Mouse (Mus musculus) liver, embryonic 11.5 days (tissue): ENCODE results near the gene Lnx2. TPM values are rescaled to one million over a fixed set of nuclear protein-coding genes. Genes with fewer than 3 reads are reported as not detected.

Source experiments
- ATAC-seq: fragments of 200-750 bp; cut with Nextera tagmentation; replicated peaks from 2 replicates; pipeline ENCODE4 v1.8.0; 2017; ENCODE audit warnings: moderate number of reproducible peaks, mild to moderate bottlenecking, moderate TSS enrichment, moderate library complexity; ENCODE audit not compliant: low FRiP score
- DNase-seq: peaks from one replicate; pipeline ENCODE4 v3.0.0-alpha.2; 2017; ENCODE audit warnings: low spot score
- H3K27ac ChIP-seq: fragments of 300-500 bp; sonication (generic); 2 replicates; pipeline ENCODE4 v1.5.1; 2014; ENCODE audit warnings: mild to moderate bottlenecking, low read depth, low read length, control low read depth
- H3K27me3 ChIP-seq: fragments of 300-500 bp; sonication (generic); replicated peaks from 2 replicates; pipeline ENCODE4 v1.6.1; 2014; ENCODE audit warnings: low read length, mixed read lengths; ENCODE audit not compliant: control insufficient read depth, insufficient read depth
- H3K36me3 ChIP-seq: fragments of 300-500 bp; sonication (generic); 2 replicates; pipeline ENCODE4 v1.6.1; 2014; ENCODE audit warnings: mild to moderate bottlenecking, low read length, moderate library complexity, mixed read lengths; ENCODE audit not compliant: control insufficient read depth, insufficient read depth
- H3K4me1 ChIP-seq: fragments of 300-500 bp; sonication (generic); replicated peaks from 2 replicates; pipeline ENCODE4 v1.6.1; 2014; ENCODE audit warnings: low read length, mixed read lengths; ENCODE audit not compliant: control insufficient read depth, insufficient read depth
- H3K4me2 ChIP-seq: fragments of 300-500 bp; sonication (generic); 2 replicates; pipeline ENCODE4 v1.6.1; 2014; ENCODE audit warnings: mild to moderate bottlenecking, control low read depth, moderate library complexity
- H3K4me3 ChIP-seq: fragments of 300-500 bp; sonication (generic); 2 replicates; pipeline ENCODE4 v1.5.1; 2014; ENCODE audit warnings: low read depth, low read length, control low read depth
- H3K9ac ChIP-seq: fragments of 300-500 bp; sonication (generic); 2 replicates; pipeline ENCODE4 v1.6.1; 2014; ENCODE audit warnings: low read depth, low read length, control low read depth
- H3K9me3 ChIP-seq: fragments of 300-500 bp; sonication (generic); 2 replicates; pipeline ENCODE4 v1.6.1; 2016; ENCODE audit warnings: low read length, inconsistent platforms, mixed read lengths; ENCODE audit not compliant: control insufficient read depth
- WGBS: fragments of 180-500 bp; shearing (Covaris S2); extraction: QIAGEN DNeasy Blood & Tissue Kit; methylation state at CpG from one replicate; pipeline ENCODE4 v1.1.7; 2014; 5-methylcytosine and 5-hydroxymethylcytosine counted together
- polyA plus RNA-seq: library from polyadenylated mRNA; unstranded; fragments of >200 nt; fragmentation: Nextera tagmentation; extraction: Ambion mirVana; gene quantifications from 2 replicates; pipeline ENCODE4 v1.2.1, GENCODE M21; 2014

Gene Lnx2
- polyA plus RNA-seq, 1 experiment from 2014 or later = 13.3 TPM

DNA sequence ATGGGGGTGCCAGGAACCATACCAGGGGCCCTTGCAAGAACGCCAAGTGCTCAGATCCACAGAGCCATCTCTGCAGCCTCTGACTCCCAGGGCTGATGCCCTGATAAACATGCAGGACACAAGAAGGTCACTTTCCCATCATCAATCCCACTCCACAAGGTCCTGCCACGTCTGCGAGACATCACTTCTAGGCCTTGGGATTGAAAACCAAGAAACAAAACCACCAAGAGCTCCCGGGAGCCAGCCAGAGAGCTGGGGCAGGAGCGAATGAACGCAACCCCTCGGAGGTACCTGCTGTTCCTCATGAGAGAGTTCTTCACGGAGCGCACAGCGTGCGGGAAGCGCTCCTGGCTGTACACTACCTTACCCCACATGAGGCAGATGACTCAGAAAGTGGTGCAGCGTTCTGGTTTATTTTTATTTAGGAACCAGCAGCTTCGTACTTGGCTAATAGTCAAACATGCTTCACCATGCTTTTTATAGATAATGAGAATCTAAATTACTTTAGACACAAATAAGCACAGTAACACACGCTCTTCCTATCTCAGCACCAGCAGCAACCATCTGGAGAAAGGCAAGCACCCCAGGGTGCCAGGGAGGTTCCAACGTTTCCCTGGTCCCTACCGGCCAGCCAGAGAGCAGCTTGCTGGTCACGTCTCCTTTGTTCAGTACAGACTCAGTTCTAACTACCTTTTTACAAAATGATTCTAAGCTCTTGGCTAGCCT, 53.0 kb downstream of the Lnx2 start:
- Histone ChIP-seq H3K9me3 (no peaks in the 10 kb centered on the region), H3K4me1 (no peaks in the 10 kb centered on the region), H3K4me3 (no peak overlapping the region), H3K27me3 (no peaks in the 10 kb centered on the region), H3K4me2 (no peak overlapping the region), H3K9ac (no peak overlapping the region), H3K27ac (no peak overlapping the region), H3K36me3 (peaks cover 24% of the 10 kb centered on the region)
- no peak for ATAC-seq
- 88% methylated on average over 18 of the region's 18 CpGs for WGBS
- no peak for DNase-seq

DNA sequence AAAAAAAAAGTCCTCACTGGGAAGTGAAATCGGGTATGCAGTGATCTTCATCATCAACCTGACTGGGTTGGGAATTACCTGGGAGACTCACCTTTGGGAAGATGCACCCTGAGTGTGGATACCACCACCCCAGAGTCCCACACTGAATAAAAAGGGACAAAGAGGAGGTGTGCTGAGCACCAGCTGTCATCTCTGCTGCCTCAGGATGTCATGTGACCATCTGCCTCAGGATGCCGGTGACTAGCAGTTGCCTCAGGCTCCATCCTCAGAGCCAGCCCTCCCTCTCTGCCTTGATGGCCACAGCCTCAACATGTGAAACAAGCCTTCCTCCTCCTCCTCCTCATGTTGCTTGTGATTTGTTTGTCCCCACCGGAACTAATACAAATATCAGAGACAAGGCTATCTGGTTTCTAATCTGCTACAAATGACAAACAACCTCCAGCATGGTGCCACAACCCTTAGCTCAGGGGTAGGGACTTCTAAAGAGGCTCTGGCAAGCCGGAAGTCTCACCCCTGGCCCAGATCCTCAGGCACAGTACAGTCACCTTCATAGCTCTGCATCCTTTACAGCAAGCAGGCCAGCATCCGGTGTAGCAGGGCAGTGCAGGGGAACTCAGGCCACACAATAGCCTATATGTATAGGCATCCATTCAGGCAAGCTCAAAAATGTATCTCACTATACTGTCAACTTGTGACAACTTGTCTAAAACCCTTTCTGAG, 54.7 kb downstream of the Lnx2 start:
- DNase-seq = no peak
- no peak overlapping the region for H3K4me2 ChIP-seq
- H3K9ac ChIP-seq = no peak overlapping the region
- no peak overlapping the region for H3K27ac ChIP-seq
- H3K36me3 ChIP-seq = peaks cover 17% of the 10 kb centered on the region
- H3K9me3 ChIP-seq = no peaks in the 10 kb centered on the region
- no peaks in the 10 kb centered on the region for H3K4me1 ChIP-seq
- H3K4me3 ChIP-seq = no peak overlapping the region
- 80% methylated on average over 5 of the region's 5 CpGs for WGBS
- no peak for ATAC-seq
- H3K27me3 ChIP-seq = no peaks in the 10 kb centered on the region

DNA sequence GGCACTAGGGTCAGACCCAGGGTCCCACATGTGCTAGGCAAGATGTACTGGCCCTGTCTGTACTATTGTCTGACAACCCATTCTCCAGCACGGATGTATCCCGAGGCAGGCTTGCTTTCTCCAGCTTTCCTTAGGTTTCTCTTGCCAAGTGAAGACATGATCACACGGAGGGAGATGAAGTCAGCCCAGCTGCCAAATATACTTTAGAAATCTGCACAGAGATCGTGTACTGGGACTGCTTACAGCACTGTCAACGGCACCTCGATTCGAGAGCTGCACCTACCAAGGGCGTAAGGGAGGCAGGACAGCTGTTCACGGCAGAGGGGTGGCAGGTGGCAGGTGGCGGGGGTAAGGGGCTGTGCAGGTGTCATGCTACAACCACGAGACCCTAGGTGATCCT, 55.8 kb downstream of the Lnx2 start:
- no peak for ATAC-seq
- 89% methylated on average over 11 of the region's 11 CpGs for WGBS
- H3K27ac ChIP-seq = no peak overlapping the region
- no peaks in the 10 kb centered on the region for H3K4me1 ChIP-seq
- H3K9me3 ChIP-seq = no peaks in the 10 kb centered on the region
- H3K27me3 ChIP-seq = no peaks in the 10 kb centered on the region
- H3K4me2 ChIP-seq = no peak overlapping the region
- no peak overlapping the region for H3K9ac ChIP-seq
- no peak overlapping the region for H3K4me3 ChIP-seq
- no peak for DNase-seq
- H3K36me3 ChIP-seq = peaks cover 15% of the 10 kb centered on the region; the same call in 1 of the 2 replicates

DNA sequence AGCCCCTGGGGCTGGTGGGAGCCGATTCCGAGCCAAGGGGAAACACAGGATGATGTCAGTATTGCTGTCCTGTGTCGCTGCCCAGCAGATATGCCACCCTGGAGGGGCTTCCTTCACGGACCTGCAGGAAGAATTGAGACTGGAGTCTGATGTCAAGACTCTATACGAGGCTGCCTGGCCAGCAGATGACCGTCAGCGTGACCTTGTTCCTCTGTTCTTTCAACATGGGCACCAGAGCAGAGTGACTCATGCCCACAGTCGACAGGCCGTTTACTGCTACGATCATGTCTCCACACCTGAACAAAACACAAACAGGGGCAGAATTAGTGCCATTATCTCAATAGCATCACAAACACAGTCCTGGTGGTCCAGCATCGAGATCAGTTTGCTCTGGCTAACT, 57.6 kb downstream of the Lnx2 start:
- Histone ChIP-seq H3K4me3 (no peak overlapping the region), H3K36me3 (peaks cover 13% of the 10 kb centered on the region; the same call in 1 of the 2 replicates), H3K9ac (no peak overlapping the region), H3K4me2 (no peak overlapping the region), H3K27me3 (no peaks in the 10 kb centered on the region), H3K27ac (no peak overlapping the region), H3K4me1 (no peaks in the 10 kb centered on the region), H3K9me3 (no peaks in the 10 kb centered on the region)
- ATAC-seq (no peak), DNase-seq (no peak)
- WGBS = 89% methylated on average over 11 of the region's 11 CpGs

DNA sequence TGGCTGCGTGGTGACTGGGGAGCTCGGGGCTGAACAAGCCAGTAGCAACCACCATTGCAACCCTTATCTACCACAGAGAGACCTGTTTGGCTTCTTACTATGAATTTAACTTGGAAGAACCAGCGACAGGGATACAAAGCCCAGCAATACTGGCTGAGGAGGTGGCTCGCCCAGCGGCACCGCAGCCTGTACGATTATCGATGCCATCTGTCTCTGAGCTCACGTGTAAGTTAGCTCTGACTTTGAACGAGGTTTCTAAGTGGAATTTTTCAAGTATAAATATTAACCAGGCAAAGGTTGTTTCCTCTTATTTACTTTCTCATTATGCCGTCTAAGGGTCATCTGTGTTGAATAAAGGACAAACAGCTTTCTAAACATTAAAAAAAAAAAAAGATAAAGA, 58.9 kb downstream of the Lnx2 start:
- WGBS = 79% methylated on average over 11 of the region's 11 CpGs
- no peak overlapping the region for H3K4me2 ChIP-seq
- H3K27ac ChIP-seq = peak overlapping the region; percentile 39; the same call in 1 of the 2 replicates
- no peak overlapping the region for H3K4me3 ChIP-seq
- DNase-seq (no peak), ATAC-seq (no peak)
- H3K4me1 ChIP-seq = no peaks in the 10 kb centered on the region
- no peaks in the 10 kb centered on the region for H3K9me3 ChIP-seq
- no peaks in the 10 kb centered on the region for H3K27me3 ChIP-seq
- H3K9ac ChIP-seq = no peak overlapping the region
- peaks cover 8% of the 10 kb centered on the region; the same call in 1 of the 2 replicates for H3K36me3 ChIP-seq

DNA sequence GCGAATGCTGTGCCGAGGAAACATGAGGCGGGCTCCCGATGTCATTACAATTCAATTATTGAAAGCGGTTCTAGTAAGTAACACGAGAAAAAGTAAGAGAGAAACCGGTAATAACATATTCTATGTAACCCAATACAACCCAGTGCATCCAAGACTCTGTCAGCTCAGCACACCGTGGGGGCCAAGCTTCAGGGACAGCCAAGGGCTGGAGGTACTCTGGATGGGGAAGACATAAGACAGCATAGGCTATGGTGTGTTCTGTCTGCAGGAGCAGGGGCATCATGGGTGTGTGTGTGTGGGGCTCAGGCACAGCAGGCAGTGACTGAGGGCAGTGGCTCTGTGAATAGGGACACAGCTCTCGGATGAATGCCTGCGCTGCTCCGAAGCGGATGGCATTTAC, 59.8 kb downstream of the Lnx2 start:
- DNase-seq = no peak
- Histone ChIP-seq H3K36me3 (peaks cover 8% of the 10 kb centered on the region; the same call in 1 of the 2 replicates), H3K27ac (no peak overlapping the region), H3K9ac (no peak overlapping the region), H3K9me3 (no peaks in the 10 kb centered on the region), H3K4me2 (no peak overlapping the region), H3K27me3 (no peaks in the 10 kb centered on the region), H3K4me1 (no peaks in the 10 kb centered on the region), H3K4me3 (no peak overlapping the region)
- 90% methylated on average over 12 of the region's 12 CpGs for WGBS
- peak; percentile 35; the same call in 1 of the 2 replicates for ATAC-seq

DNA sequence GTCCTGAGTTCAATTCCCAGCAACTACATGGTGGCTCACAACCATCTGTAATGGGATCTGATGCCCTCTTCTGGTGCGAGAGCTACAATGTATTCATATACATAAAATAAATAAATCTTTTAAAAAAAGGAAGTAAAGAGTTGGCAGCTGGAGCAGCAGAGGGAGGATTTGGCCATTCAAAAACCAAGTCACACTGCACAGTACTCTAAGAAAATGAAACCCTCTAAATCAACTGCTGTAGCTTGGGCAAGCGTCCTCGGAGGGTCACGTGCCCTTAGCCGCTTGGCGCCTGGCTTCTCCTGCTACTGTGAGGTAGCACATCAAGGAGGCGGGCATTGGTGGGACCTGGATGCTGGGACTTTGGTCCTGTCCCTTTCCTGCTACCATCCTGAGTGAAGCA, 61.2 kb downstream of the Lnx2 start:
- no peak for DNase-seq
- no peaks in the 10 kb centered on the region for H3K9me3 ChIP-seq
- no peak overlapping the region for H3K27ac ChIP-seq
- no peak overlapping the region for H3K4me3 ChIP-seq
- no peak overlapping the region for H3K9ac ChIP-seq
- H3K4me2 ChIP-seq = no peak overlapping the region
- 93% methylated on average over 7 of the region's 7 CpGs for WGBS
- no peaks in the 10 kb centered on the region for H3K27me3 ChIP-seq
- peaks cover 8% of the 10 kb centered on the region; the same call in 1 of the 2 replicates for H3K36me3 ChIP-seq
- H3K4me1 ChIP-seq = no peaks in the 10 kb centered on the region
- no peak for ATAC-seq

DNA sequence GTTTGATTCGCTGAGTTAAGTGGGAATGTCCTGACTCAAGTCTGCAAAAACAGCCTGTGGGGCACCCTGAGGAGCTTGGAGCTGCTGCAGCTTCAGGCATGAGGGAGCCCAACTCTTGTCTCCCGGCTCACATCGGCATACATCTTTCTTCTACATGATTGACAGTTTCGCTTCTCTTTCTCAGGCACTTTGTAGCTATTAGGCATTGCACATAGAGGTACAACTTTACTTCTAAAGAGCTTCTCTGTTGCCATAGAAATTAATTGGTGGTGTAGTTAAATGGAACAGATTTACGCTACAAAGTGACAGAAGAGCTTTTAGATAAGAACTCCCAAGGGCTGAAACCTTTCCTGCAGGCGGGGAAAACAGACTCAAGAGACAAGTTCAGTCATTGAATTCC, 62.5 kb downstream of the Lnx2 start:
- no peaks in the 10 kb centered on the region; the same call in 1 of the 2 replicates for H3K36me3 ChIP-seq
- no peak overlapping the region for H3K27ac ChIP-seq
- WGBS = 59% methylated on average over 6 of the region's 6 CpGs
- no peaks in the 10 kb centered on the region for H3K27me3 ChIP-seq
- H3K9ac ChIP-seq = no peak overlapping the region
- ATAC-seq (no peak), DNase-seq (no peak)
- H3K4me3 ChIP-seq = no peak overlapping the region
- no peaks in the 10 kb centered on the region for H3K9me3 ChIP-seq
- H3K4me2 ChIP-seq = no peak overlapping the region
- no peaks in the 10 kb centered on the region for H3K4me1 ChIP-seq

DNA sequence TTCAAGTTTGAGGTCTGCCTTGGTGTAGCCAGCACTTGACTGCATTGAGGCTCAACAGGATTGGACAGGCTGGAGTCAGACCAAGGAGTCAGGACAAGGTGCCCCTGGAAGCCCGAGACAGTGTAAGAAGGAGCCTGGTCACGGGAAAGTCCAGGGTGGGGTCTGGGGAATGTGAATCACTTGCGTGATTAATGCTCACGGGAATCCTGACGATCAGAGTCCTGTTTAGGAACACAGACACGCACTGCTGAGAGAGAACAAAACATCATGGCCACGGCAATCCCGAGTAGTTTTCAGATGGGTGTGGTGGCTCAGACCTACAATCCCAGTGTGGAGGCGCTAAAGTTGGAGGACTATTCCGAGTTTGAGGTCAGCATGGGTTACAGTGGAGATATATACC, 65.1 kb downstream of the Lnx2 start:
- Histone ChIP-seq H3K27me3 (no peaks in the 10 kb centered on the region), H3K9me3 (no peaks in the 10 kb centered on the region), H3K4me2 (no peak overlapping the region), H3K27ac (no peak overlapping the region), H3K4me3 (no peak overlapping the region), H3K36me3 (no peaks in the 10 kb centered on the region), H3K9ac (no peak overlapping the region), H3K4me1 (no peaks in the 10 kb centered on the region)
- DNase-seq (no peak), ATAC-seq (no peak)
- 81% methylated on average over 10 of the region's 10 CpGs for WGBS
